Mouse (Mus musculus): ENCODE results near the gene Tnfrsf1b. TPM values are rescaled to one million over a fixed set of nuclear protein-coding genes. Genes with fewer than 3 reads are reported as not detected.
"Not testable (repeated sequence)": the region's sequence is repeated elsewhere in the genome, so short reads cannot be mapped to it uniquely, and the experiment has no call there.

Tnfrsf1b gene
- total RNA-seq, 1 experiment from 2014 or later = 20.1 TPM

GRCm38 (mm10) chr4:145195172-145195571 lies 51.5 kb downstream of the Tnfrsf1b start:
- ATAC-seq (replicated peaks; ENCODE audit: low read depth, poor library complexity, severe bottlenecking) = peak; percentile 7

DNA sequence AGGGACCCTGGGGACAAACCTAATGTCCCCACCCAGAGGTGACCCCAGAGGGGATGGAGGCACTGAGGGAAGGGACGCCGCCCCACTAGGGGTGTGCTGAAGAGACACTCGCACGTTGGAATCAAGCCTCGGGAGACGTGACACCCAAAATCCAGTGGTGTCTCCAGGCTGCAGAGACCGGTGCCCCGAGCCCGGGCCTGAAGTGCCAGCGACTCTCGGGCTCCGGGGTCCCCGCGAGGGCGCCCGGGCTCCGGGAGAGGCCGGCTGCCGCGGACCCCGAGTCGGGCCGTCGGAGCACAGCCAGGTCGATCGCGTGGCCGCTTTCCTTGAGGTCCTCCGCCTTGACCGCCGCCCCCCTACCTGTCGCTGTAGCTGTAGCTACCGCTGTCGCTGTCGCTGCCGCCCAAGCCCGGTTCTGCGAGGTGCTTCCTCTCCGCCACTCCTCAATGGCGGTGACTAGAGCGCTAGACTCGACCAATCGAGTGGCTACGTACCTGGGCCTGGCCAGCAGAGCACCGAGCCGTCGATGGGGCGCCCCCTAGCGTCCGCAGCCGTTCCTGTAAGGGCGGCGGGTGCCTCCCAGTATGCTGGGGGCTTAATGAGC lies 52.0 kb downstream of the Tnfrsf1b start, which contains the start of gene Vps13d:
Vps13d (minus strand) TSS at position 447 of the 604 bp plus-strand sequence.
- peak; percentile 90 for ATAC-seq (replicated peaks; ENCODE audit: low read depth, poor library complexity, severe bottlenecking)

GRCm38 (mm10) chr4:145193991-145194511 lies 52.6 kb downstream of the Tnfrsf1b start:
- ATAC-seq (replicated peaks; ENCODE audit: low read depth, poor library complexity, severe bottlenecking) = peak; percentile 28; the same call in 1 of the 2 replicates

- ATAC-seq (replicated peaks; ENCODE audit: low read depth, poor library complexity, severe bottlenecking) = no peak
These were observed 53.3 kb downstream of the Tnfrsf1b start for GRCm38 (mm10) chr4:145193406-145193805.

DNA sequence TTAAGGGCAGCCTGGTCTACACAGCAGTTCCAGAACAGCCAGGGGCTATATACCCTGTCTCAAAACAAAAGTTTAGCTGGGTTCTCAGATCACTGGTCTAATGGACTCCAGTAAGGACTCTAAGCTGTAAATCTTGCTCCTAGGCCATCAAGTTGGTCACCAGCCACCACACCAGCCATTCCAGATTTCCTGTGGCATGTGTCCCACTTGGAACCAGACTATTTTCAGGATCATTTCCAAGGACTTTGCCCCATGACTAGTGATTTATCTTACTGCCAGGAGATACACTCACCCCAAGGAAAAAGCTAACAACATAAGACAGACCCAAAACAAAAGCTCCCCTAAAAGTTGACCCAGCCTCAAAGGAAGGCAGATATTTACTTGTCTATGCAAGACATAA lies 54.0 kb downstream of the Tnfrsf1b start:
- ATAC-seq (replicated peaks; ENCODE audit: low read depth, poor library complexity, severe bottlenecking) = no peak

DNA sequence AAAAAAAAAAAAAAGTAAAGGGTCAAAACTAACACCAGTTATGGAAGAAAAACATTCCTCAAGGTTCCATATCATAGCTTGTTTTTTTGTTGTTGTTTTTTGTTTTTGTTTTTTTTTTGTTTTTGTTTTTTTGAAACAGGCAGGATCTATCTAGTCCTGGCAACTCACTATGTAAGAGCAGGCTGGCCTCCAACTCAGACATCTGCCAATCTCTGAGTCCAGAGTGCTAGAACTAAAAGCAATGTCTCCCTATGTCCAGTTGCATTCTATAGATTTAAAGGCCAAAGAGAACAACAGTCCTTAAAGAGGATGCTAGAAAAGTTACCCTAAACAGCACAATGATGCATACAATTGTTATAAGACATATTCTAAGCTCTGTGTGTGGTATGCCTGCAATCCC lies 58.1 kb downstream of the Tnfrsf1b start:
- no peak for ATAC-seq (replicated peaks; ENCODE audit: low read depth, poor library complexity, severe bottlenecking)

DNA sequence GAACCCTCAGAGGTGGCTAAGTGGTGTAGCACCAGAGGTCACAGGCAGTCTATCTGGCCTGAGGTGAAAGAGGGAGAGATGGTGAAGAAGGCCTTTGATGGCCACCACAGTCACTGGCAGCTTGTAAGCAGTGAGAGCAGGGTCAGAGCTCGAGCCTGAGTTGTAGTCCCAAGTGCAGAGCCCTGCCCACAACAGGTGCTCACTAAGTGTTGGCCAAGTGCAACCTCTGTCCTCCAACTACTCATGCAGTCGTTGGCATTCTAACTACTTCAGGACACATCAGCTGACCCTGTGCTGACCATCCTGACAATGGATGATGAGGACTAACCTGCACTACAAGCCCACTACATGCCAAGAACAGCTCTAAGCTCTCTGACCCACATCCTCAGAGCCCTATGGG lies 59.1 kb downstream of the Tnfrsf1b start:
- no peak for ATAC-seq (replicated peaks; ENCODE audit: low read depth, poor library complexity, severe bottlenecking)

DNA sequence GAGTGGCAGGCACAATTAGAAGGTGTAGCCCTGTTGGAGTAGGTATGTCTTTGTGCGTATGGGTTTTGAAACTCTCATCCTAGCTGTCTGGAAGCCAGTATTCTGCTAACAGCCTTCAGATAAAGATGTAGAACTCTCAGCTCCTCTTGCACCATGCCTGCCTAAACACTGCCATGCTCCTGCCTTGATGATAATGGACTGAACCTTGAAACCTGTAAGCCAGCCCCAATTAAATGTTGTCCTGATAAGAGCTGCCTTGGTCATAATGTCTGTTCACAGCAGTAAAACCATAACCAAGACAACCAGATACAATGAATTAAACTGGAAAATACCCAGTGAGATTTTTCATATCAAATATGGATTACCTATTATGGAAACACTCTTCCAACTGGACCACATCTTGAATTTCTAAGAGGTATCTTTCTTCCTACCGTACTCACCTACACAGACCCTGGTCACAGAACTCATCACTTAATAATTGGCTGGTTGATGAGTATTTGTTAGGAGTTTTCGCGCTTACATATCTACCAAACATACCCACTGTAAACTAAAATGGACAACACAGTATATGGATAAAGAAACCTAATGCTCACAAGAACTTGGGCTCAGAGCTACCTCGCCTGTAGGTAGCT lies 67.6 kb downstream of the Tnfrsf1b start:
- no peak for ATAC-seq (replicated peaks; ENCODE audit: low read depth, poor library complexity, severe bottlenecking)

DNA sequence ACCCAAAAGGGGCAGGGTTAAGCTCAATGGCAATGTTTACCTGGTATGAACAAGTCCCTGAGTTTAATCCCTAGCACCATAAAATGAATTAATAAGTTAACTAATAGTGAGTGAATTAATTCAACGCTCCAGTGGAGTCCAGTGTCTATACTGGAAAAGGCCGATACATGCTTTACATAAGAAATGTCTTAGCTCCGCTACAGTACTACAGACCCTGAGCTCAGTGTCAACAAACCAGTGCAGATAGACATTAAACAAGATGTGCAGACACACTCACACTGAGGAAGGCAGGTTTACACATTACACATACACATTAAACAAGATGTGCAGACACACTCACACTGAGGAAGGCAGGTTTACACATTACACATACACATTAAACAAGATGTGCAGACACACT lies 81.1 kb downstream of the Tnfrsf1b start:
- ATAC-seq (replicated peaks; ENCODE audit: low read depth, poor library complexity, severe bottlenecking) = not testable (repeated sequence)

DNA sequence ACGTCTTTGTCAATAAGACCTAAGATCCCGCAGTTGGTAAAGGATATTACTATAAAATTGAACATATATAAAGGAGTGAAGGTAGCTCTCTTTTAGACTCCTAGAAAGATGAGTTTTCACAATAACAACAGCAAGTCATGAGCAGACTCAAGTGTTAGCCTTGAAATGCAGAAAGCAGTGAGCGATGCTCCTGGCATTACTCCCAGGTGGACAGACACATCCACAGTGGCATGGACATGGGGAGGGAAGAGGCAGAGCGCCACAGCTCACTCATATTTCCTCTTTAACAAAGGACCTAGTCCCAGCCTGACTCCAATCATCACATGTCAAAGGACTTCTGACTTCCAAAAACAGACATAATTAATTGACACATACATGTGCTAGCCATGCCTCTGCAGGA lies 82.6 kb downstream of the Tnfrsf1b start:
- no peak for ATAC-seq (replicated peaks; ENCODE audit: low read depth, poor library complexity, severe bottlenecking)

Other genes starting within 250 kb of the Tnfrsf1b start
- gene Vps13d, start 51.9 kb downstream of the Tnfrsf1b start, total RNA-seq (2017) = 26.6 and 41.7 TPM in 2 replicates
- 0.05 and 0.29 TPM in 2 replicates for gene Tnfrsf8, start 68.3 kb upstream of the Tnfrsf1b start, total RNA-seq (2017)